Mouse (Mus musculus): ENCODE measurements around the gene Gna12.
A peak's percentile ranks its signal among the peaks of the same experiment; 100 is the strongest.

The Gna12 gene

GRCm38 (mm10) chr5:140830314-140831063, at the start of gene Gna12:
TSS of gene Gna12 (minus strand) at chr5:140830431.
- DNase-seq (ENCODE audit: low spot score): peak; percentile 98

- DNase-seq (ENCODE audit: low spot score): no peak
These were observed 48.4 kb upstream of the Gna12 start for GRCm38 (mm10) chr5:140878644-140879043.

DNA sequence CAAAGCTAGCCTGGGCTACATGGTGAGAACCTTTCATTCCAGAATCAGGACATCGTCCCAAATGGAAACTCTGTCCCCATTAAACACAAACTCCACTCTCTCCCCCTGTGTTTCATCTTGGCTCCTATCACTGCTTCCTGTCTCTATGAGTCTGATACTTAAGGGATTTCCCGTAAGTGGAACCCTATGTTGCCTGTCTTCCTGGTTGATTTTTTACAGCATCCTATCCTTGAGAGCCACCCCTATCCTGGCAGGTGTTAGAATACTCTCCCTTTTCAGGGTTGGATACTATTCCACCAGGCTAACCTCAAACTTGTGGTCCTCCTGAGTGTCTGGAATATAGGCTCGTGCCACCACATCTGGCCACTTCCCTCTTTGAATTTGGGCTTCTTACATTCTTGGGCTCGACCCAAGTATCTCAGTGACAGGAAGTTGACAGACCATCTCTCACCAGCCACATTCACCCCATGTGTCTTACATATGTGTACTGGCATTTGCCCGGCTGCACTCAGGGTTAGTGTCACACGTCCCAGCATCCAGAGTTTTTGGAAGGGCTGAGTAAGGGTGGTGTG, 43.6 kb upstream of the Gna12 start:
- no peak for DNase-seq (ENCODE audit: low spot score)

GRCm38 (mm10) chr5:140873039-140873551, 42.9 kb upstream of the Gna12 start:
- no peak for DNase-seq (ENCODE audit: low spot score)

DNA sequence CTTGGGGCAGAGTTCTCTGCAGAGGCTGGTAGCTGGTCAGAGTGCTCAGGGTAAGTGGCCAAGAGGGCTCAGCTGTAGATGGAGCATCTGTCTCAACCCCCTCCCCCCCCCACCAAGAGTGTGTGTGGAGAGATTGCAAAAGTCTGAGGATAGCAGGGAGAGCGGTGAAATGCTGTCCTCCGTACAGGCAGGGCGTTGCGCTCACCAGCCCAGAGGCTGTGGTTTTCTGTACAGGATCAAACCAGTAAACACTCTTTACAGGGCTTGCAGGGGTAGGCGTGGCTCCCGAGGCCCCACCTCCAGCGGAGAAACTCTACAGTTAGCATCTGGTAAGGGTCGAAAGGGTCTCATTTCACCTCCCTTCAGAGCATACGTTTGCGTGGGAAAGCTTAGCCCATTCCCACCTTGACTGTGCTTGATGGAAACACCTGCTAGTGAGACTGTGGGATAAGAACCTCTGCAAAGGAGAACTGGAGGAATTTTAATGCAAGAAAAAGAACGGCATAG, 42.4 kb upstream of the Gna12 start:
- no peak for DNase-seq (ENCODE audit: low spot score)

- no peak for DNase-seq (ENCODE audit: low spot score)
These were observed 41.0 kb upstream of the Gna12 start for GRCm38 (mm10) chr5:140871241-140871640.

DNA sequence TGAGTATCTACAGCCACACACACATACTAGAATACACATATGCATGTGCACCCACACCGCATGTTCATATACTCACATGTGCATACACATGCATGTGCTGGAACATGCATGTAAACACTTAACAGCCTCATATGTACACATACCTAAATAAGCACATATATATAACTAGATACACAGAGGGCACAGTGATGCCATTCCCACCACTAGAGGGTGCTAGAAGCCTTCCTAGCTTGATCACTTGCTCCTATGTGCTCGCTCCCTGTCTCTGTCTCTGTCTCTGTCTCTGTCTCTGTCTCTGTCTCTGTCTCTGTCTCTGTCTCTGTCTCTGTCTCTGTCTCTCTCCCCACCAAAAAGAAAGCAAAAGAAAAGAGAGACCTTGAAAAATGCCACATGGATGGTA, 38.8 kb upstream of the Gna12 start:
- DNase-seq (ENCODE audit: low spot score): peak; percentile 37

GRCm38 (mm10) chr5:140859730-140860129, 29.5 kb upstream of the Gna12 start:
- DNase-seq (ENCODE audit: low spot score): no peak

- DNase-seq (ENCODE audit: low spot score): no peak
These were observed 28.1 kb upstream of the Gna12 start for GRCm38 (mm10) chr5:140858335-140858734.

DNA sequence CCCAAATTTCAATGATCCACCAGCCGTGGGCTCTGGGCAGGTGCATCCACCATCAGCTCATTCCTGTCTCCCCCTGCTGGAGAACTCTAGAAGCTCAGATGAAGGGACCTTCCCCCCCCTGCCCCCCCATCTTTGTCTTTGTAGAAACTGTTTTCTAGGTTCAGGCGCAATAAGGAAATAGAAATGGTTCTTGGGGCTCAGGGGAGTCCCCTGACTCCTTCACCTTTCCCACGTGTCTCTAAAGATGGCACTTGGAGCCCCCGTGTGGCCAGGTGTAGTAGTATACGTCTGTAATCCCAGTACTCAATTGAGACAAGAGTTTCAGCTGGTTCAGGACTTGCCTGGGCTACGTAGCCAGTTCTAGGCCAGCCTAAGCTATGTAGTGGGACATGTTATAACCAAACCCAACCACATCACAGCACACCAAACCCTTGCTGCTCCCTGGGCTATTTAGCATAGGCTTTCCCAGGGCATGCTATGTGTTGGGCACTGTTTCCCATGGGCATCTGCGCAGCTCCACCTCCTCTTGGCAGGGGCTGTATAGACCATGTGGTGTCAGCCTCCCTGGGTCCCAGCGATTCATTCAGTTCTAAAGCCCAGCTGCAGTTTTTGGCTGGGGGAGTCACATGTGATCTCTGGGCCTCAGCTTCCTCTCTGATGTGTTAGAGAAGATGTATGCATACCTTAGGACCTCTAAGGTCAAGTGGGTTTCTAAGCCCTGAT, 27.4 kb upstream of the Gna12 start:
- DNase-seq (ENCODE audit: low spot score): no peak

- DNase-seq (ENCODE audit: low spot score): no peak
These were observed 25.8 kb upstream of the Gna12 start for GRCm38 (mm10) chr5:140855909-140856530.

GRCm38 (mm10) chr5:140854700-140855099, 24.5 kb upstream of the Gna12 start:
- no peak for DNase-seq (ENCODE audit: low spot score)

GRCm38 (mm10) chr5:140853723-140854122, 23.5 kb upstream of the Gna12 start:
- no peak for DNase-seq (ENCODE audit: low spot score)

DNA sequence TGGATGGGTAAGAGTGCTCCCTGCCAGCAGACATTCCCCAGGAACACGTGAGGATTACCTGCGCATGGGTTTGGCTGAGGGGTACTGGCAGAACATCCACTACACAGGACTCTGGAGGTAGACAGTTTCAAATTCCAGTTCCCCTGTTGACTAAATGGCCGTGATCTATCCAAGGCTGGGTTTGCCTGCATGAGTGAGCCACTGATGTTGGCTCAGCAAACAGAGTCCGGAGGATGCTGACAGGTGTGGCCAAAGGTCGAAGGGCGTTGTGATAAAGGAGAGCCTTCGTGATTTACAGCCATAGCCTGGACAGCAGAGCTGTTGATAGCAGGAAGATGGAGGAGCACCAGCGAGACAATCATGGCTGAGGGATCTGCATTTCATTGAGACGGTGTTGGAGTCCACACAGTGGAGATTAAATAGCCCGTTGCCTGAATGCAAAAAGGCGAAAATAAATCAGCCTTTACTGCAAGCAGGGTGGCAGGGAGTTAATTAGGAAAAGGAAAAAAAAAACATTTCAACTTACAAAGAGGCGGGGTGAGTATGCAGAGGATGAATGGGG, 22.3 kb upstream of the Gna12 start:
- DNase-seq (ENCODE audit: low spot score): no peak

GRCm38 (mm10) chr5:140847300-140847729, 17.1 kb upstream of the Gna12 start:
- DNase-seq (ENCODE audit: low spot score): no peak

GRCm38 (mm10) chr5:140841942-140842341, 11.7 kb upstream of the Gna12 start:
- no peak for DNase-seq (ENCODE audit: low spot score)

GRCm38 (mm10) chr5:140831064-140831431, 817 bp upstream of the Gna12 start:
- no peak for DNase-seq (ENCODE audit: low spot score)

GRCm38 (mm10) chr5:140829911-140830294, 328 bp downstream of the Gna12 start:
- no peak for DNase-seq (ENCODE audit: low spot score)

DNA sequence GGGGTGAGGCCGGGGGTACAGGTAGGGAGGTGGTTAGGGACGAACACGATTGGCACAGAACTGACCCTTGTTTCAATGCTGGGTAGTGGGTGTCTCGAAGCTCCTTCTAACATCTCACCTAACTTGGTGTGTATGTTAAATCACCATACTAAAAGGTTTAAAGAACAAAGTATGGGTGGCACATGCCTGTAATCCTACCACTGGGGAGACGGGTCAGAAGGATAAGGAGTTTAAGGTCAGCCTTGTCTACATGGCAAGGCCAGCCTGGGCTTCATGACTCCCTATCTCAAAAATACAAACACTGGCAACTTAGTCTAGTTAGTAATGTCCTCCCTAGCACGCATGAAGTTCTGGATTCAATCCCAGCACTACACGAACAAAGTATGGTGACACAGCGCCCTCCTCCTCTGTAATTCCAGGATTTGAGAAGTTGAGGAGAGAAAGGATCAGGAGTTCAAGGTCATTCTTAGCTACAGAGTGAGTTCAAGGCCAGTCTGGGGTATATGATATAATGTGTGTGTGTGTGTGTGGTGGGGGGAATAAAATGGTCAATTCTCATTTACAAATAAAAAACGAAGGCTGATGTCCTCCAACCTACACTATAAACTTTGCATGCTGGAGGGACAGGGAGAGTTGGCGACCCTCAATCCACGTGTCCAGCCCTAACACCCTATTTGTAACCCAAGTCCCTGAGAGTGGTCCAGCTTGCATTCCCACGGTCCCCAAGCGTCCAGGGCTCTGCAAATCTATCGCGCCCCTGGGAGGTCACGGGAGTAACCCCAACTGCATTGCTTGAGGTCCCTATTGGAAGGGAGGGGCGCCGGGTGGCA, 935 bp downstream of the Gna12 start:
- DNase-seq (ENCODE audit: low spot score): no peak

GRCm38 (mm10) chr5:140828363-140828762, 1.9 kb downstream of the Gna12 start:
- DNase-seq (ENCODE audit: low spot score): no peak

DNA sequence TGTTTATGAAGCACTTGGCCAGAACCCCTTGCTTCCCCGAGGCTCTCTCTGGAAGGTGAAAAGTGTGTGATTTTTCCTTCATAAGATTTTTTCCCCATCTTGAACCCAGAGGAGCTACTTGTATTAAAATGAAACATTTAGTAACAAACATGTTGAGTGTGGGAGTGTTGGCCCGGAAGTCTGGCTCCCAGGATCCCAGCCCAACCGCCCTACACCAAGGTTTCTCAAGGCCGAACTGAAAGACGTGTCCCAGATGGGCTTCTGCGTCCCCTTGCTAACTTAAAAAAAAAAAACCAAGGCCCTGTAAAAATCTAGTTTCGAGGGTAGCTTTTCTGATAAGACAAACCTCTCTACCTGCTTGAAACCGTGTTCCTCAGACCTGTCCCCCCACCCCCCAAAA, 2.3 kb downstream of the Gna12 start:
- DNase-seq (ENCODE audit: low spot score): no peak

All from left cerebral cortex, adult 11 months (tissue).